Mouse (Mus musculus): ENCODE measurements around the gene Hmx2.

Gene Hmx2

GRCm38 (mm10) chr7:131548473-131548872 is at the start of gene Hmx2:
Gene Hmx2 (plus strand): TSS chr7:131548773.
- DNase-seq (ENCODE audit: low spot score in 2 of 2) = no peak

GRCm38 (mm10) chr7:131503739-131504138 is 44.8 kb upstream of the Hmx2 start:
- no peak for DNase-seq (ENCODE audit: low spot score in 2 of 2)

GRCm38 (mm10) chr7:131539979-131540378 is 8.6 kb upstream of the Hmx2 start:
- peak; percentile 74 to 91 for DNase-seq (ENCODE audit: low spot score in 2 of 2)

- no peak for DNase-seq (ENCODE audit: low spot score in 2 of 2)
Observed at GRCm38 (mm10) chr7:131541184-131542114, 7.1 kb upstream of the Hmx2 start.

GRCm38 (mm10) chr7:131542115-131542871 is 6.3 kb upstream of the Hmx2 start, which contains the start of gene Hmx3:
Gene Hmx3 (plus strand): TSS chr7:131542867.
- DNase-seq (ENCODE audit: low spot score in 2 of 2) = no peak

- DNase-seq (ENCODE audit: low spot score in 2 of 2) = no peak
Observed at GRCm38 (mm10) chr7:131542872-131543622, 5.5 kb upstream of the Hmx2 start.

- no peak for DNase-seq (ENCODE audit: low spot score in 2 of 2)
Observed at GRCm38 (mm10) chr7:131543623-131544481, 4.7 kb upstream of the Hmx2 start.

GRCm38 (mm10) chr7:131544871-131545270 is 3.7 kb upstream of the Hmx2 start:
- DNase-seq (ENCODE audit: low spot score in 2 of 2) = no peak

- DNase-seq (ENCODE audit: low spot score in 2 of 2) = no peak
Observed at GRCm38 (mm10) chr7:131545701-131546385, 2.7 kb upstream of the Hmx2 start.

- DNase-seq (ENCODE audit: low spot score in 2 of 2) = no peak
Observed at GRCm38 (mm10) chr7:131546423-131546822, 2.1 kb upstream of the Hmx2 start.

GRCm38 (mm10) chr7:131547481-131547880 is 1.1 kb upstream of the Hmx2 start:
- no peak for DNase-seq (ENCODE audit: low spot score in 2 of 2)

- no peak for DNase-seq (ENCODE audit: low spot score in 2 of 2)
Observed at GRCm38 (mm10) chr7:131551471-131551870, 2.9 kb downstream of the Hmx2 start.

GRCm38 (mm10) chr7:131551931-131552741 is 3.6 kb downstream of the Hmx2 start:
- DNase-seq (ENCODE audit: low spot score in 2 of 2) = no peak

- DNase-seq (ENCODE audit: low spot score in 2 of 2) = no peak
Observed at GRCm38 (mm10) chr7:131552781-131553180, 4.2 kb downstream of the Hmx2 start.

GRCm38 (mm10) chr7:131553771-131554175 is 5.2 kb downstream of the Hmx2 start:
- no peak for DNase-seq (ENCODE audit: low spot score in 2 of 2)

- DNase-seq (ENCODE audit: low spot score in 2 of 2) = no peak
Observed at GRCm38 (mm10) chr7:131554341-131555180, 6.0 kb downstream of the Hmx2 start.

- no peak for DNase-seq (ENCODE audit: low spot score in 2 of 2)
Observed at GRCm38 (mm10) chr7:131555301-131556081, 6.9 kb downstream of the Hmx2 start.

- DNase-seq (ENCODE audit: low spot score in 2 of 2) = no peak
Observed at GRCm38 (mm10) chr7:131556116-131556515, 7.5 kb downstream of the Hmx2 start.
